Mouse (Mus musculus) stomach, postnatal 0 days (tissue): ENCODE data around the gene Nudt16.

Experiments used
- CTCF ChIP-seq: IDR thresholded peaks from 2 replicates; pipeline ENCODE4 v1.5.1; 2016; ENCODE audit warnings: antibody characterized with exemption, low read depth, mild to moderate bottlenecking, moderate library complexity
- EP300 ChIP-seq: optimal IDR thresholded peaks from 2 replicates; pipeline ENCODE3; 2016; ENCODE audit warnings: antibody characterized with exemption

- no peak for TF ChIP-seq CTCF
- TF ChIP-seq EP300: no peak
Observed at GRCm38 (mm10) chr9:105103893-105104292, 27.7 kb downstream of the Nudt16 start.
